Mouse (Mus musculus): ENCODE data around the gene Atp5f1.
"Not testable (repeated sequence)": the region's sequence is repeated elsewhere in the genome, so short reads cannot be mapped to it uniquely, and the experiment has no call there.

Atp5f1 gene

GRCm38 (mm10) chr3:105931095-105931494 is 28.8 kb downstream of the Atp5f1 start:
- DNase-seq (ENCODE audit: low read depth, low spot score) = no peak

- no peak for DNase-seq (ENCODE audit: low read depth, low spot score)
These were observed 30.1 kb downstream of the Atp5f1 start for GRCm38 (mm10) chr3:105929821-105930220.

GRCm38 (mm10) chr3:105928781-105929180 is 31.1 kb downstream of the Atp5f1 start:
- no peak for DNase-seq (ENCODE audit: low read depth, low spot score)

- DNase-seq (ENCODE audit: low read depth, low spot score) = no peak
These were observed 31.7 kb downstream of the Atp5f1 start for GRCm38 (mm10) chr3:105928195-105928569.

- no peak for DNase-seq (ENCODE audit: low read depth, low spot score)
These were observed 32.2 kb downstream of the Atp5f1 start for GRCm38 (mm10) chr3:105927561-105928194.

GRCm38 (mm10) chr3:105924616-105925015 is 35.3 kb downstream of the Atp5f1 start:
- DNase-seq (ENCODE audit: low read depth, low spot score) = no peak

GRCm38 (mm10) chr3:105921959-105922358 is 37.9 kb downstream of the Atp5f1 start:
- no peak for DNase-seq (ENCODE audit: low read depth, low spot score)

- DNase-seq (ENCODE audit: low read depth, low spot score) = not testable (repeated sequence)
These were observed 39.2 kb downstream of the Atp5f1 start for GRCm38 (mm10) chr3:105920743-105921142.

GRCm38 (mm10) chr3:105918355-105918745 is 41.5 kb downstream of the Atp5f1 start:
- DNase-seq (ENCODE audit: low read depth, low spot score) = no peak

- DNase-seq (ENCODE audit: low read depth, low spot score) = no peak
These were observed 42.1 kb downstream of the Atp5f1 start for GRCm38 (mm10) chr3:105917656-105918354.

GRCm38 (mm10) chr3:105916455-105916854 is 43.4 kb downstream of the Atp5f1 start:
- DNase-seq (ENCODE audit: low read depth, low spot score) = not testable (repeated sequence)

- no peak for DNase-seq (ENCODE audit: low read depth, low spot score)
These were observed 44.6 kb downstream of the Atp5f1 start for GRCm38 (mm10) chr3:105915281-105915680.

- DNase-seq (ENCODE audit: low read depth, low spot score) = no peak
These were observed 45.8 kb downstream of the Atp5f1 start for GRCm38 (mm10) chr3:105913839-105914681.

- no peak for DNase-seq (ENCODE audit: low read depth, low spot score)
These were observed 47.6 kb downstream of the Atp5f1 start for GRCm38 (mm10) chr3:105912097-105912880.

GRCm38 (mm10) chr3:105910519-105911190 is 49.2 kb downstream of the Atp5f1 start:
- DNase-seq (ENCODE audit: low read depth, low spot score) = no peak

GRCm38 (mm10) chr3:105908976-105909375 is 50.9 kb downstream of the Atp5f1 start:
- DNase-seq (ENCODE audit: low read depth, low spot score) = no peak

- no peak for DNase-seq (ENCODE audit: low read depth, low spot score)
These were observed 51.8 kb downstream of the Atp5f1 start for GRCm38 (mm10) chr3:105907956-105908655.

- no peak for DNase-seq (ENCODE audit: low read depth, low spot score)
These were observed 55.2 kb downstream of the Atp5f1 start for GRCm38 (mm10) chr3:105904721-105905120.

GRCm38 (mm10) chr3:105904213-105904612 is 55.7 kb downstream of the Atp5f1 start:
- no peak for DNase-seq (ENCODE audit: low read depth, low spot score)

GRCm38 (mm10) chr3:105901468-105901867 is 58.4 kb downstream of the Atp5f1 start:
- no peak for DNase-seq (ENCODE audit: low read depth, low spot score)

Data from skeletal muscle tissue, adult 2 months (tissue).